Mouse (Mus musculus) ES-E14 (cell line): Measurements from ENCODE around the gene Fbxo47. TPM values are rescaled to one million over a fixed set of nuclear protein-coding genes. Genes with fewer than 3 reads are reported as not detected.

ENCODE experiments used
- DNase-seq: peaks from one replicate; pipeline ENCODE4 v3.0.0-alpha.2; 2013; ENCODE audit warnings: low read depth, low spot score
- H3K27ac ChIP-seq: 2 replicates; pipeline ENCODE4 v1.5.1; 2012; ENCODE audit warnings: low read depth, mild to moderate bottlenecking, low read length, moderate library complexity, mixed read lengths; ENCODE audit not compliant: poor library complexity, insufficient read depth, severe bottlenecking
- H3K36me3 ChIP-seq: 2 replicates; pipeline ENCODE4 v1.6.1; 2012; ENCODE audit warnings: mild to moderate bottlenecking, low read length, moderate library complexity, mixed read lengths; ENCODE audit not compliant: control insufficient read depth, poor library complexity, insufficient read depth, severe bottlenecking
- H3K4me1 ChIP-seq, 2 experiments: fragments of 150-350 bp in 1 of 2; sonication (generic) in 1 of 2; 2 replicates each; pipeline ENCODE4 v1.6.1; 2012; ENCODE audit warnings: low read length in 2 of 2, mild to moderate bottlenecking in 1 of 2, mixed read lengths in 1 of 2; ENCODE audit not compliant: control insufficient read depth in 2 of 2, insufficient read depth in 2 of 2, poor library complexity in 1 of 2
- H3K4me3 ChIP-seq, 2 experiments: fragments of 150-350 bp in 1 of 2; sonication (generic) in 1 of 2; 2 replicates each; pipeline ENCODE4 v1.5.1; 2012; ENCODE audit warnings: low read length in 2 of 2, low read depth in 1 of 2, mild to moderate bottlenecking in 1 of 2, mixed read lengths in 1 of 2; ENCODE audit not compliant: insufficient read depth in 1 of 2, poor library complexity in 1 of 2, severe bottlenecking in 1 of 2
- H3K9ac ChIP-seq: 2 replicates; pipeline ENCODE4 v1.6.1; 2012; ENCODE audit warnings: low read depth, mild to moderate bottlenecking, low read length, mixed read lengths; ENCODE audit not compliant: poor library complexity, insufficient read depth, severe bottlenecking
- H3K9me3 ChIP-seq: fragments of 150-350 bp; sonication (generic); 2 replicates; pipeline ENCODE4 v1.6.1; 2012; ENCODE audit warnings: low read depth, mild to moderate bottlenecking, low read length; ENCODE audit not compliant: control insufficient read depth, insufficient read depth
- CHD2 ChIP-seq: IDR thresholded peaks from 2 replicates; pipeline ENCODE4 v1.6.1; 2014; ENCODE audit warnings: mild to moderate bottlenecking, low read depth, low read length, inconsistent platforms
- HCFC1 ChIP-seq: IDR thresholded peaks from 2 replicates; pipeline ENCODE4 v1.6.1; 2012; ENCODE audit warnings: low read length, inconsistent platforms, borderline replicate concordance; ENCODE audit not compliant: insufficient read depth
- MAFK ChIP-seq: IDR thresholded peaks from 2 replicates; pipeline ENCODE4 v1.6.1; 2014; ENCODE audit warnings: mild to moderate bottlenecking, low read depth, low read length, inconsistent platforms; ENCODE audit not compliant: insufficient read depth
- ZC3H11A ChIP-seq: IDR thresholded peaks from 2 replicates; pipeline ENCODE4 v1.6.1; 2012; ENCODE audit warnings: low read depth, mild to moderate bottlenecking, inconsistent platforms, low read length, borderline replicate concordance
- ZNF384 ChIP-seq: IDR thresholded peaks from 2 replicates; pipeline ENCODE4 v1.6.1; 2012; ENCODE audit warnings: low read depth, low read length, inconsistent platforms
- in situ Hi-C, 2 experiments: fragments of 600-800 bp; cut with MboI; formaldehyde crosslinking; loops; one replicate each; pipeline ENCODE4 v1.15.1; 2025; ENCODE audit warnings: low sequenced_read_pairs in 2 of 2, inconsistent platforms in 1 of 2; ENCODE audit not compliant: unreplicated experiment in 2 of 2
- total RNA-seq: library from RNA; depleted of rRNA; stranded (reverse); fragments of 300-350 nt; gene quantifications from 2 replicates; pipeline ENCODE4 v1.2.3, GENCODE M21; 2012

Fbxo47 gene
- total RNA-seq, 1 experiment = 4.1 TPM

- H3K4me1 ChIP-seq = peaks cover 14 to 71% of the 10 kb centered on the region in 2 experiments
- peaks cover 63% of the 10 kb centered on the region for H3K36me3 ChIP-seq
- DNase-seq = no peak
- TF ChIP-seq CHD2 (no peak), ZNF384 (no peak), MAFK (no peak), ZC3H11A (no peak), HCFC1 (no peak)
- no peak overlapping the region for H3K27ac ChIP-seq
- in situ Hi-C loops = no loop called here
- no peaks in the 10 kb centered on the region for H3K9me3 ChIP-seq
- H3K9ac ChIP-seq = peak overlapping the region; percentile 2; the same call in 1 of the 2 replicates
- no peak overlapping the region for H3K4me3 ChIP-seq
Measured at GRCm38 (mm10) chr11:97813746-97814515, 70.0 kb downstream of the Fbxo47 start.

- DNase-seq = no peak
- Histone ChIP-seq H3K36me3 (peaks cover 64% of the 10 kb centered on the region), H3K4me1 (peaks cover 12 to 70% of the 10 kb centered on the region in 2 experiments), H3K9ac (no peak overlapping the region), H3K27ac (no peak overlapping the region), H3K9me3 (no peaks in the 10 kb centered on the region), H3K4me3 (no peak overlapping the region)
- TF ChIP-seq ZC3H11A (no peak), HCFC1 (no peak), MAFK (no peak), ZNF384 (no peak), CHD2 (no peak)
- in situ Hi-C loops = no loop called here
Measured at GRCm38 (mm10) chr11:97813085-97813484, 70.9 kb downstream of the Fbxo47 start.

- no peak for TF ChIP-seq ZNF384
- no peak for TF ChIP-seq MAFK
- no peak for TF ChIP-seq HCFC1
- no peak for TF ChIP-seq ZC3H11A
- no peak for TF ChIP-seq CHD2
- in situ Hi-C loops = no loop called here
- H3K36me3 ChIP-seq = peaks cover 63% of the 10 kb centered on the region
Measured at GRCm38 (mm10) chr11:97812491-97812921, 71.4 kb downstream of the Fbxo47 start.

GRCm38 (mm10) chr11:97811569-97812362, 72.2 kb downstream of the Fbxo47 start:
- no peak overlapping the region for H3K4me3 ChIP-seq
- H3K9ac ChIP-seq = 0 out of 2 replicates have a peak overlapping the region, but pooled peaks have one; percentile 2
- H3K36me3 ChIP-seq = peaks cover 66% of the 10 kb centered on the region
- H3K4me1 ChIP-seq = peaks cover 12 to 71% of the 10 kb centered on the region in 2 experiments
- 0 out of 2 replicates have a peak overlapping the region, but pooled peaks have one; percentile 5 for H3K27ac ChIP-seq
- no peak for DNase-seq
- in situ Hi-C loops = no loop called here
- TF ChIP-seq HCFC1 = no peak
- no peak for TF ChIP-seq ZNF384
- no peak for TF ChIP-seq MAFK
- TF ChIP-seq ZC3H11A = no peak
- TF ChIP-seq CHD2 = no peak
- no peaks in the 10 kb centered on the region for H3K9me3 ChIP-seq

More at GRCm38 (mm10) chr11:97812491-97812921, 71.4 kb downstream of the Fbxo47 start:
- H3K4me3 ChIP-seq = no peak overlapping the region
- H3K9ac ChIP-seq = no peak overlapping the region
- no peak overlapping the region for H3K27ac ChIP-seq
- no peak for DNase-seq
- H3K4me1 ChIP-seq = peaks cover 10 to 69% of the 10 kb centered on the region in 2 experiments
- no peaks in the 10 kb centered on the region for H3K9me3 ChIP-seq
